Mouse (Mus musculus) megakaryocyte, embryonic 14.5 days (primary cell): ENCODE measurements around the gene Mthfd1l. TPM values are rescaled to one million over a fixed set of nuclear protein-coding genes. Genes with fewer than 3 reads are reported as not detected.
A peak's percentile ranks its signal among the peaks of the same experiment; 100 is the strongest.

ENCODE experiments used
- H3K27me3 ChIP-seq: replicated peaks from 2 replicates; pipeline ENCODE3; 2012; ENCODE audit warnings: inconsistent platforms
- H3K36me3 ChIP-seq: replicated peaks from 2 replicates; pipeline ENCODE3; 2012; ENCODE audit warnings: low read length, inconsistent platforms, mixed read lengths
- H3K4me1 ChIP-seq: 2 replicates; pipeline ENCODE4 v1.6.1; 2012; ENCODE audit warnings: inconsistent platforms
- H3K4me3 ChIP-seq: replicated peaks from 2 replicates; pipeline ENCODE3; 2012; ENCODE audit warnings: moderate library complexity, mild to moderate bottlenecking, inconsistent platforms
- H3K9me3 ChIP-seq: 2 replicates; pipeline ENCODE4 v1.6.1; 2012; ENCODE audit warnings: inconsistent platforms
- FLI1 ChIP-seq: IDR thresholded peaks from 2 replicates; pipeline ENCODE4 v1.6.1; 2012; ENCODE audit warnings: low read length, inconsistent platforms, mixed read lengths
- GATA1 ChIP-seq: IDR thresholded peaks from 3 replicates; pipeline ENCODE4 v1.6.1; 2012; ENCODE audit warnings: mixed read lengths, low read length, inconsistent platforms, borderline replicate concordance
- polyA plus RNA-seq: library from polyadenylated mRNA; stranded (reverse); fragments of >175 nt; gene quantifications from 2 replicates; pipeline ENCODE4 v1.2.3, GENCODE M21; 2012; ENCODE audit warnings: low replicate concordance; ENCODE audit not compliant: insufficient read depth

The Mthfd1l gene
- polyA plus RNA-seq, 1 experiment, result 11.9 TPM

GRCm38 (mm10) chr10:3976623-3977010 lies 3.7 kb downstream of the Mthfd1l start:
- Histone ChIP-seq H3K4me1 (peaks cover 80% of the 10 kb centered on the region), H3K27me3 (no peaks in the 10 kb centered on the region), H3K36me3 (peaks cover 48% of the 10 kb centered on the region), H3K9me3 (no peaks in the 10 kb centered on the region; the same call in 1 of the 2 replicates), H3K4me3 (no peak overlapping the region)
- TF ChIP-seq GATA1 (no peak), FLI1 (no peak)

GRCm38 (mm10) chr10:3978326-3978725 lies 5.4 kb downstream of the Mthfd1l start:
- peaks cover 64% of the 10 kb centered on the region for H3K4me1 ChIP-seq
- H3K9me3 ChIP-seq, result no peaks in the 10 kb centered on the region; the same call in 1 of the 2 replicates
- no peaks in the 10 kb centered on the region for H3K27me3 ChIP-seq
- TF ChIP-seq GATA1, result no peak
- TF ChIP-seq FLI1, result no peak
- H3K36me3 ChIP-seq, result peaks cover 65% of the 10 kb centered on the region
- no peak overlapping the region for H3K4me3 ChIP-seq

GRCm38 (mm10) chr10:3978792-3979488 lies 6.0 kb downstream of the Mthfd1l start:
- no peak overlapping the region for H3K4me3 ChIP-seq
- H3K36me3 ChIP-seq, result peaks cover 71% of the 10 kb centered on the region
- TF ChIP-seq GATA1, result no peak
- no peak for TF ChIP-seq FLI1

GRCm38 (mm10) chr10:3980231-3980630 lies 7.3 kb downstream of the Mthfd1l start:
- Histone ChIP-seq H3K4me1 (peaks cover 47% of the 10 kb centered on the region), H3K9me3 (no peaks in the 10 kb centered on the region; the same call in 1 of the 2 replicates), H3K4me3 (no peak overlapping the region), H3K36me3 (peaks cover 84% of the 10 kb centered on the region), H3K27me3 (no peaks in the 10 kb centered on the region)
- TF ChIP-seq FLI1, result no peak
- TF ChIP-seq GATA1, result no peak

More at GRCm38 (mm10) chr10:3978792-3979488, 6.0 kb downstream of the Mthfd1l start:
- H3K9me3 ChIP-seq, result no peaks in the 10 kb centered on the region; the same call in 1 of the 2 replicates
- no peaks in the 10 kb centered on the region for H3K27me3 ChIP-seq
- H3K4me1 ChIP-seq, result peaks cover 60% of the 10 kb centered on the region

GRCm38 (mm10) chr10:3990295-3990883 lies 17.5 kb downstream of the Mthfd1l start:
- H3K36me3 ChIP-seq, result peaks cover 78% of the 10 kb centered on the region
- TF ChIP-seq GATA1 (no peak), FLI1 (no peak)
- no peaks in the 10 kb centered on the region for H3K9me3 ChIP-seq
- no peaks in the 10 kb centered on the region for H3K27me3 ChIP-seq
- no peak overlapping the region for H3K4me3 ChIP-seq
- H3K4me1 ChIP-seq, result peaks cover 35% of the 10 kb centered on the region

GRCm38 (mm10) chr10:3993365-3994102 lies 20.6 kb downstream of the Mthfd1l start:
- no peaks in the 10 kb centered on the region for H3K27me3 ChIP-seq
- no peaks in the 10 kb centered on the region for H3K9me3 ChIP-seq
- H3K36me3 ChIP-seq, result peaks cover 95% of the 10 kb centered on the region
- peak overlapping the region; percentile 65 for H3K4me3 ChIP-seq
- peaks cover 43% of the 10 kb centered on the region for H3K4me1 ChIP-seq
- no peak for TF ChIP-seq GATA1
- no peak for TF ChIP-seq FLI1

- H3K36me3 ChIP-seq, result peaks cover 95% of the 10 kb centered on the region
- no peak for TF ChIP-seq FLI1
- TF ChIP-seq GATA1, result no peak
- no peak overlapping the region for H3K4me3 ChIP-seq
- peaks cover 47% of the 10 kb centered on the region for H3K4me1 ChIP-seq
- no peaks in the 10 kb centered on the region for H3K9me3 ChIP-seq
- no peaks in the 10 kb centered on the region for H3K27me3 ChIP-seq
Observed at GRCm38 (mm10) chr10:3995277-3995676, 22.4 kb downstream of the Mthfd1l start.

- no peaks in the 10 kb centered on the region for H3K9me3 ChIP-seq
- H3K36me3 ChIP-seq, result peaks cover 95% of the 10 kb centered on the region
- no peaks in the 10 kb centered on the region for H3K27me3 ChIP-seq
- TF ChIP-seq GATA1, result no peak
- TF ChIP-seq FLI1, result no peak
- no peak overlapping the region for H3K4me3 ChIP-seq
- H3K4me1 ChIP-seq, result peaks cover 50% of the 10 kb centered on the region
Observed at GRCm38 (mm10) chr10:3996170-3996876, 23.4 kb downstream of the Mthfd1l start.

GRCm38 (mm10) chr10:3997851-3998426 lies 25.0 kb downstream of the Mthfd1l start:
- Histone ChIP-seq H3K27me3 (no peaks in the 10 kb centered on the region), H3K4me3 (no peak overlapping the region), H3K4me1 (peaks cover 36% of the 10 kb centered on the region), H3K9me3 (no peaks in the 10 kb centered on the region), H3K36me3 (peaks cover 95% of the 10 kb centered on the region)
- TF ChIP-seq GATA1, result no peak
- no peak for TF ChIP-seq FLI1
